Mouse (Mus musculus): Measurements from ENCODE around the gene Mtx1.
"Not testable (repeated sequence)": the region's sequence is repeated elsewhere in the genome, so short reads cannot be mapped to it uniquely, and the experiment has no call there.

Gene Mtx1

DNA sequence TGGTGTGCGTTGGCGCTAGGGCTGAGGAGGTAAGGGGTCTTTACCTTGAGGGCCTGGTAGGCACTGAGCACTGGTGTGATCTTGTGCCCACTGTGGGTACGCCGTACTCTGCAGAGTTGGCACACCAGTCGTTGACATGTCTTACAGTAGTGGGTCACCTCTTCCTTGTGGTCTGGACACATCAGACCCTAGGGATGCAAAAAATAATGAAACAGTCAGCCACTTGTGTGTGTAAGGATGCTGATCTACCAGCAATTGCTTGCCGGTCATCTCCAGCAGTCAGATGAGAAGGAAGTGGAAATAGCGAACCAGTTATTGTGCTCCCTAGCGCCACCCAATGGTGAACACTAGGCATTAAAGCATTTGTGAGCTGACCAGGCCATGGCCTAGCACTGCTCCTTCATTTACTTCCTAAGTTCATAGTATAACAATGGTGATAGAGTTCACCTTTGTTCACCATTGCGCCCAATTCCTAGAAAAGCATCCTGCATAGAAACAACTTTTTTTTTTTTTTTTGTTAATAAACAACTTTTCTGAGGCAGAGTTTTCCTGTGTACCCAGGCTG, 15.5 kb upstream of the Mtx1 start:
- peak; percentile 56 for DNase-seq (ENCODE audit: low spot score)

- DNase-seq (ENCODE audit: low spot score), result no peak
Observed at GRCm38 (mm10) chr3:89238494-89238893, 11.6 kb upstream of the Mtx1 start.

- no peak for DNase-seq (ENCODE audit: low spot score)
Observed at GRCm38 (mm10) chr3:89237682-89238081, 10.8 kb upstream of the Mtx1 start.

DNA sequence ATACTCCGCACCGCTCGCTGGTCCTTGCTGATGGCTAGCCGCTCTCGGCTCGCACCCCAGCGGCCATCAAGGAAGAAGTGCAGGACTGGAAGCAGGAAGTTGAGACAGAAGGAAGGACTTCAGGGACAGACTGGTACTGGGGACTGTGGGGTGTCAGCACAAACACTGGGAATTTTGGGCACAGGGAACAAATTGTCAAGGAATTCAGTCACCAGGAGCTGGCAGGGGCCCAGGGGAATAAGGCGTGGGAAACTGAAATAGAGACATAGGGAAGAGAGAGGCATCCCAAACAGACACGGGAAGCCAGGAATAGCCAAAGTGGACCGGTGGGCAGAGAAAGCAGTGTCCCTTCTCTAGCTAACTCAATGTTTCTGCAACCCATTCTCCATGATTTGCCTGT, 9.6 kb upstream of the Mtx1 start:
- no peak for DNase-seq (ENCODE audit: low spot score)

GRCm38 (mm10) chr3:89233562-89234110, 6.7 kb upstream of the Mtx1 start:
- DNase-seq (ENCODE audit: low spot score), result no peak

DNA sequence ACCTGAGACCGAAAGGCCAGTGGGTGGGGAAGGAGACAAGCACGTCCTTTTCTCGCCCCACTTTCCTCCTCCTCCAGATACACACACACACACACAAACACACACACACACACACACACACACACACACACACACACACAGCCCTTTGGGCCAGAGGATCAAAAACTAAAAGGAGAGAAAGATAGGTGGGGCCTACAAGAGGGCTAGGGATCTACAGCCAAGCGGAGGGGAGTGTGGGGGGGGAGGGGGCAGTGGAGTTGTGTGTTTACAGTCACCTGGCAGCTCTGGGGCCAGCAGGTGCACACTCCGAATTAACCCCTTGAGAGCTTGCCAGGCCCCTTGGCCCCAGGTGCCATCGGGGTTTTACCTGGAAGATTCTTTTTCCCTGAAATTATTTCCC, 5.7 kb upstream of the Mtx1 start:
- DNase-seq (ENCODE audit: low spot score), result no peak

GRCm38 (mm10) chr3:89231772-89232275, 4.9 kb upstream of the Mtx1 start:
- no peak for DNase-seq (ENCODE audit: low spot score)

DNA sequence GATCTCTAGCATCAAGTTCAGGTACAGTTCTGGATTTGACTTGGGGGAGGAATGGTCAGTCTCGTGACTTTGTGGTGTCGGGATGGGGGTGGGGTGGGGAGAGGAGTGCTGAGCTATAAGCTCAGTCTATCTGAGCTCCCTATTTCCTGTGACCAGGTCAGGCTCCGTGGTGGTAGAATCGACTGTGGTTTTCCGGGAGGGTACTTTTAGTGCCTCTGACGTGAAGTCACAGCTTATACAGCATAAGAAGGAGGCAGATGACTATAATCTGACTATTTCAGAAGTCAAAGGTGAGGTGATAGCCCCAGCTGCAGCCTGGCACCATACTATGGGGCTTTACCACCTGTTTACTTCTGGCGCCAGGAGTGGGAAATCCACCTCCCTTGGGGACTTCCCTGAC, 4.5 kb upstream of the Mtx1 start:
- DNase-seq (ENCODE audit: low spot score), result no peak

DNA sequence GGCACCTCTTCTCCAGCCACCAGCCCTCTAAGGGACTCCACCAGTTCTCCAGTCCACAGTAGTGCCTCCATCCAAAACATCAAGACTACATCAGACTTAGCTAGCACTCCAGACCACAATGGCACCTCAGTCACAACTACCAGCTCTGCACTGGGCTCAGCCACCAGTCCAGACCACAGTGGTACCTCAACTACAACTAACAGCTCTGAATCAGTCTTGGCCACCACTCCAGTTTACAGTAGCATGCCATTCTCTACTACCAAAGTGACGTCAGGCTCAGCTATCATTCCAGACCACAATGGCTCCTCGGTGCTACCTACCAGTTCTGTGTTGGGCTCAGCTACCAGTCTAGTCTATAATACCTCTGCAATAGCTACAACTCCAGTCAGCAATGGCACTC, 3.7 kb upstream of the Mtx1 start:
- no peak for DNase-seq (ENCODE audit: low spot score)

DNA sequence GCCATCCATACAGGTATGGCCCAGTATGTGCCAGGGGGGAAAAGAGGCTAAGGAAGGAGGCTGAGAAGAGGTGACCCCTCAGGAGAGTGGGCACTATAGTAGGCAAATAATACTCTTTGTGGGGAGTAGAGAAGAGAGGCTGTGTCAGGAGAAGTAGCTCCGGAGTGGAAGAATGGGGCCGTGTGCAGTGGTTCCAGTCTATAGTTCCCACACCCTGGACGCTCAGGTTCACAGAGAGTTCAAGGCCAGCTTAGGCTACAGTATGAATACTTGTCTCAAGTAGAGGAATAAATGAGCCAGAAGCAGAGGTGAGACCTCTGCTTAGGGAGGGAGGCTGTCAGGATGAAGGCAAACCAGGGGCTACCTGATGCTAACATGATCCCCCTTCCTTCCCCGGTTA, 2.4 kb upstream of the Mtx1 start:
- DNase-seq (ENCODE audit: low spot score), result no peak

DNA sequence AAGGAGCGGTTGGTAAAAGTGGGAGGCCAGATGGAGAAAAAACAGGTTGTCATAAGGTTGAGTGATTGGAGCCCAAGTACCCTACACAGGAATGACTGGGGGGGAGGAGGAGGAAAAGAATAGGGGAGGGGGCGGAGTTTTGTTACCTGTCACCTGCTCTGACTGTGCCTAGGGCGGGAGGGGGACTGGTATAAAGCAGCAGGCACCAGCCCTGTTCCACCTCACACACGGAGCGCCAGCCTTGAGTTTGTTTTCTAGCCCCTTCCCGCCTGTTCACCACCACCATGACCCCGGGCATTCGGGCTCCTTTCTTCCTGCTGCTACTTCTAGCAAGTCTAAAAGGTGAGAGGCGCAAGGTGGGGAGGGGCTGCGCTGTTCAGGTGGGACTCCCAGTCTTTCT, 1.9 kb upstream of the Mtx1 start, which contains the start of gene Muc1:
Gene Muc1, plus strand, starts transcription at position 222 of the 400 bp plus-strand sequence.
- DNase-seq (ENCODE audit: low spot score), result no peak

GRCm38 (mm10) chr3:89228180-89228549, 1.3 kb upstream of the Mtx1 start:
- peak; percentile 88 for DNase-seq (ENCODE audit: low spot score)

GRCm38 (mm10) chr3:89227307-89228179, 655 bp upstream of the Mtx1 start:
- DNase-seq (ENCODE audit: low spot score), result peak; percentile 56

- no peak for DNase-seq (ENCODE audit: low spot score)
Observed at GRCm38 (mm10) chr3:89226361-89226760, 527 bp downstream of the Mtx1 start.

DNA sequence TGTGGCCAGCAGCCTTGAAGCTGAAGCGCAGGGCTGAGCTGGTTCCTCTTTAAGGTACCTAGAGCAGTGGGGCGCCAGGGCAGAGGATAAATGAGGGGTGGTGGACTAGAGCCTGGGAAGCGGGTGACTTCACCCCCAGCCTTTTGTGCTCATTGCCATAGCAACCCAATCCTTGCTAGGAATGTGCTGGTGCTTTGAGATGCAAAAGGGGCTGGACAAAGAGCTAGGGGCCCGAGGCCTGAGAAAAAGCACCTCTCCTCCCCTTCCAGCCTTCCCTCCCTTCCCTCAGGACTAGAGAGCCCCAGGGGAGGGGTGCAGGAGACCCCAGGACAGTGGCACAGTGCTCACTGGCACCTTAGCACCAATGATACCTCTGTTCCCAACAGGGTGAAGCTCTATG, 970 bp downstream of the Mtx1 start:
- no peak for DNase-seq (ENCODE audit: low spot score)

- DNase-seq (ENCODE audit: low spot score), result no peak
Observed at GRCm38 (mm10) chr3:89225321-89225815, 1.5 kb downstream of the Mtx1 start.

GRCm38 (mm10) chr3:89224796-89225195, 2.1 kb downstream of the Mtx1 start:
- no peak for DNase-seq (ENCODE audit: low spot score)

- no peak for DNase-seq (ENCODE audit: low spot score)
Observed at GRCm38 (mm10) chr3:89221167-89221566, 5.7 kb downstream of the Mtx1 start.

GRCm38 (mm10) chr3:89219546-89219945, 7.3 kb downstream of the Mtx1 start:
- no peak for DNase-seq (ENCODE audit: low spot score)

- no peak for DNase-seq (ENCODE audit: low spot score)
Observed at GRCm38 (mm10) chr3:89218271-89218670, 8.6 kb downstream of the Mtx1 start.

- DNase-seq (ENCODE audit: low spot score), result not testable (repeated sequence)
Observed at GRCm38 (mm10) chr3:89216407-89216806, 10.5 kb downstream of the Mtx1 start.

- peak; percentile 88 for DNase-seq (ENCODE audit: low spot score)
Observed at GRCm38 (mm10) chr3:89215853-89216252, 11.0 kb downstream of the Mtx1 start.

Data from adipocyte (in vitro differentiated cells).